Mouse (Mus musculus) naive thymus-derived CD4-positive, alpha-beta T cell, adult 2 months (primary cell): ENCODE results near the gene Pycr2.
"Not testable (repeated sequence)": the region's sequence is repeated elsewhere in the genome, so short reads cannot be mapped to it uniquely, and the experiment has no call there.

ENCODE experiments used
- DNase-seq: peaks from one replicate; pipeline ENCODE4 v3.0.0-alpha.2; 2011; ENCODE audit warnings: low read depth

The Pycr2 gene

DNA sequence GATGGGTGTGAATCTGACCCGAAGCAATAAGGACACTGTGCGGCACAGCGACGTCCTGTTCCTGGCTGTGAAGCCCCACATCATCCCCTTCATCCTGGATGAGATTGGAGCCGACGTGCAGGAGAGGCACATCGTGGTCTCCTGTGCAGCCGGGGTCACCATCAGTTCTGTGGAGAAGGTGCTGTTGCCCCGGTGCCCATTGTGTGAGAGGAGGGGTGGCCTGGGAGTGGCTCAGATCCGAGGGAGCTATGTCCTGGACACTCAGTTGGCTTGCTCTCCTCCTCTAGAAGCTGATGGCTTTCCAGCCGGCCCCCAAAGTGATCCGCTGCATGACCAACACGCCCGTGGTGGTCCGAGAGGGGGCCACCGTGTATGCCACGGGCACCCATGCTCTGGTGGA lies 1.8 kb downstream of the Pycr2 start:
- no peak for DNase-seq

- peak; percentile 48 for DNase-seq
These were observed 2.5 kb downstream of the Pycr2 start for GRCm38 (mm10) chr1:180906461-180907147.

DNA sequence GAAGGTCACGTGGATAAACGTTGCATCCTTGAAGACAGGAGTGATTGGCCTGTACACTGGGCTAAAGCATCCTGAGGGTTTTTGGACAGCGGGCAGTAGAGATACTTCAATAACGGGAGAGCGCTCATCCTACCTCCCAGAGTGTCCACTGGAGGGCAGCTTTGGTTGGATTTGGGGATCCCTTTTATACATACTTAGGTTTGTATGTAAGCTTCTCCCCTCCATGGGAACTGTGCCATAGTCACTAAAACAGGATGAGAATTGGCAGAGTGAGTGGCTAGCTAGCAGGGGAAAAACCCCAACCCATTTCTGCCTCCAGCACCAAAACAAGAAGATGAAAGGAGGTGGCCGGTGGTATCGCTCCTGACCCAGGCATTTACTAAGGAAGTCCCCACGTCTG lies 7.0 kb downstream of the Pycr2 start:
- no peak for DNase-seq

GRCm38 (mm10) chr1:180911653-180912287 lies 7.7 kb downstream of the Pycr2 start:
- peak; percentile 87 for DNase-seq

DNA sequence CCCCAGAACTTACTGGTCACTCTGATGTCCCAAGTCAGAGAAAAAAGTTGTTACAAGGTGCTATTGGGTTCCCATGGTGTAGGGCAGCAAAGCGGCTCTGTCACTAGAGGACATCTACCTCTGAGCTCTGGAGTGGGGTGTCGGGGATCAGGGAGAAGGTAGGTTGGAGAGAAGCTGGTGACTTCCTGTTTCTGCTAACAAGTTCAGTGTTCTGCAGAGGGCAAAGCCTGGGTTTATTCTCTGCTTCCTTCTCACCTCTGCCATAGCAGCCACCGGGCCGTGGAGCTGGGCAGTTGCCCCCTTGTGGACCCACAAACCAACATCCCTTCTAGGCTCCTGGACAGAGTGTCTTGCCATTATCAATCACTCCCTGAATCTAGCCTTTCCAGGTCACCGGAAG lies 8.7 kb downstream of the Pycr2 start:
- DNase-seq = peak; percentile 55

- no peak for DNase-seq
These were observed 9.7 kb downstream of the Pycr2 start for GRCm38 (mm10) chr1:180913797-180914196.

DNA sequence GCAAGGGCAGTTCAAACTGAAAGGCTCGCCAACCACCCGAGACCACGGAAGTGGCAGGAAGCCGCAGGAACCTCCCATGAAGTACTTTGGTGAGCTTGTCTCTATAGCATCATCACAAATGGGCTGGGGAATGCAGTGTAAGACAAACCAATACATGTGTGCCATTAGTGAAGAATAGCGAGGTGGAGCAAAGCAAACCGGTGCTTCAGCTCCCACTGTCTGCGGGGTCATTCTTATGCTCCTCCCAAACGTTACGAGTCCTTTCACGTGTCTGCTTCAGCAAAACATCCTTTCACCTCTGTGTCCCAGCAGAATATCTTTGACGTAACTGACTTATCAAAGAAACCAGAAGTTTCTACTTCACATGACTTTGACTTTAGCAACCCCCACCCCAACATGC lies 12.3 kb downstream of the Pycr2 start:
- peak; percentile 86 for DNase-seq

DNA sequence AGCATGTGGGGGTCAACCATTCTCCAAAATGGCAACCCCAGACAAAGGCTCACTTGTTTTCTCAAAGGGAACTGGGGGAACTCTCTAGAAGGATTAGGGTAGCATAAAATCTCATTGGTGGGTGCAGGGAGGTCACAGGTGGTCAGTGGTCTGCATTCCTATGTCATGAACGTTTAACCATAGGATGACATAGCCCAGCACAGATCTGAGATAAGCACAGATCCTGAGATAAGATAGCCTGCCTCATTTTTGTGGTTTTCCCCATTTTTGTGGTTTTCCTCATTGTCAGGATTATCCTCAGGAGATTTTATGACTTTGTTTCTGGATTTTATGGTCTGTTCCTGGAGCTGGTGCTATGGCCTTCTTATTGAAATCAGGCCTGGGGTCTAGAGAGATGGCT lies 13.0 kb downstream of the Pycr2 start:
- no peak for DNase-seq

DNA sequence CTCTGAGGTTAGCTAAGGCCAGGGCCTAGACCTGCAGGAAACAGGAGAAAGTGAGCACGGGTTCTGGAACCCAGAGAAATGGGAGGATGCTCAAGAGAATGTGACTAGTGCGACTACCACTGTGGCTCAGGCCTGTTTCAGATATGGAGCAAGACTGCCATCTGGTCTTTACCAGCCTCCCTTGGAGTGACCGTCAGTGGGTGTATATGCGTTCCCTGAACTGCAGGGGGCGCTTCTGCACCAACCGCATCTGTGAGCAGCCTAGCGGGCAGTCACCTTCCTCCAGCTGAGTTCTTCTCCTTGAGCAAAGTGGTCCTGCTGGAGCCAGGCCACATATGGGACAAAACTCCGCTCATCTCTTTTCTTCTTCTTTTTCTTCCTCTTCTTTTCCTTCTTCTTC lies 15.6 kb downstream of the Pycr2 start:
- DNase-seq = no peak

- DNase-seq = peak; percentile 71
These were observed 18.4 kb downstream of the Pycr2 start for GRCm38 (mm10) chr1:180922273-180923048.

- no peak for DNase-seq
These were observed 20.6 kb downstream of the Pycr2 start for GRCm38 (mm10) chr1:180924737-180925136.

DNA sequence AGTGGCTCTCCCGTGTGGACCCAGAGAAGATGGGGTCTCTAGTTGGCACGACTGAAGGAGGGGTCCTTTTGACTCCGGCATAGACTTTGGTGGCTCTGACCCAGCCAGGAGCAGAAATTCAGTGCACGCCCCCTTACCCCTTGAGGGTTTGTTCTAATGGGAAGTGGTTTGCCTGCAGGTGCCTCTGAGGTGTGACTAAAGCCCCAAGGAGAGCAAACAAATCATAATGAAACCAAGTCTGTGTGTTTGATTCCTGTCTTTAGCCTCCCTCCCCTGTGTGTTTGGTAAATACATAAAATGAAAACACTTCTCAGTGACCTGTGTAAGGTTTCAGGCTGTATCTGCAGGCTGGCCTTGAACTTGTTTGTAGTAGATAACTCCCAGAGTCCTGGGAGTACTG lies 22.2 kb downstream of the Pycr2 start:
- peak; percentile 49 for DNase-seq

DNA sequence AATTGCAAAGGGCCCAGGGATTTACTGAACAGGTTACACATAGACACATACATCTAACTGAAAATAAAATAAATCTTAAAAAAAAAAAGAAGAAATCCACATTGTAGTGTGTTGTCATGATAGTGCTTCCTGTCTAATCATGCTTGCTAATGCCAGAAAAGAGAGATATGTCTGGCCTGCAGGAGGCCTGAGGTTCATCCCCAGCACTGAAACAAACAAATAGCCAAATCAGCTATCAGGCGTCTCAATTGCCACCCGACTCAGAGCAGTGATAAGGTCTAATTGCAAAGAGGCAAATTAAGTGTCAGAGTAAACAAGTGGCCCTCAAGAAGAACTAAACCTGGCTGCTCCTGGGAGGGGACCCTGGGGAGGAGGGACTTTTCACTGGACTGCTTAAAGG lies 25.5 kb downstream of the Pycr2 start:
- DNase-seq = no peak

DNA sequence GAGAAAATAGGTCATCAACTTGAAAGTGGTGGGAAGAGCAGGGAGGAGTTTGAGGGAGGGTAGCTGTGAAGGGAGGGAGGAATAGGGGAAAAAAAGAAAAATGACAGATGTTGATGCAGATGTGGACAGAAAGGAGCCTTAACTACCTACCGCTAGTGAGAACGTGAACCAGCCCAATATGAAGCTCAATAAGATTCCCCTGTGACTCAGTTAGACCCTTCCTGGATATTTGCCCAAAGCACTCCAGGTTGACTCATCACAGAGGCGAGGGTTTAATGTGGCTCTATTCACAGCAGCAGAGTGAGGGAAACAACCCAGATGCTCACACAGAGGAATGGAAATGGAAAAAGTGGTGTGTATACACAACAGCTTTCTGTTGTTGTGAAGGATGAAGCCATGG lies 27.0 kb downstream of the Pycr2 start:
- DNase-seq = no peak

DNA sequence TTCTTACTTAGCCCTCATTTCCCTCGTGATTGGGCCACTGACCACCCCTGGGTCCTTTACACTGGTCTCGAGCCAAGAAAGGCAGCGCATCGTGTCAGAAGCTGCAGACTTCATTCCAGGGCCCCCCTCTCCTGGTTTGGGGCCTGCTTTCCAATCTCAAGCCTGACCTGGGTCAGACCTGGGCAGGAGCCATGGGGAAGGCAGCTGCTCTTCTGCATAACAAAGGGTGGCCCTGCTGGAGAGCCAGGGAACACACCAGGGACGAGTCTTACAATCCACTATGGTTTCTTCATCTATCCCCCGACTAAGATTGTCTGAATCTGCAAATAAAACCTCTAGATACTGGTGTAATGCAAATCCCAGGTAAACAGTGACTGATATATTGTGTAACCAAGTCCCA lies 29.6 kb downstream of the Pycr2 start:
- DNase-seq = no peak

DNA sequence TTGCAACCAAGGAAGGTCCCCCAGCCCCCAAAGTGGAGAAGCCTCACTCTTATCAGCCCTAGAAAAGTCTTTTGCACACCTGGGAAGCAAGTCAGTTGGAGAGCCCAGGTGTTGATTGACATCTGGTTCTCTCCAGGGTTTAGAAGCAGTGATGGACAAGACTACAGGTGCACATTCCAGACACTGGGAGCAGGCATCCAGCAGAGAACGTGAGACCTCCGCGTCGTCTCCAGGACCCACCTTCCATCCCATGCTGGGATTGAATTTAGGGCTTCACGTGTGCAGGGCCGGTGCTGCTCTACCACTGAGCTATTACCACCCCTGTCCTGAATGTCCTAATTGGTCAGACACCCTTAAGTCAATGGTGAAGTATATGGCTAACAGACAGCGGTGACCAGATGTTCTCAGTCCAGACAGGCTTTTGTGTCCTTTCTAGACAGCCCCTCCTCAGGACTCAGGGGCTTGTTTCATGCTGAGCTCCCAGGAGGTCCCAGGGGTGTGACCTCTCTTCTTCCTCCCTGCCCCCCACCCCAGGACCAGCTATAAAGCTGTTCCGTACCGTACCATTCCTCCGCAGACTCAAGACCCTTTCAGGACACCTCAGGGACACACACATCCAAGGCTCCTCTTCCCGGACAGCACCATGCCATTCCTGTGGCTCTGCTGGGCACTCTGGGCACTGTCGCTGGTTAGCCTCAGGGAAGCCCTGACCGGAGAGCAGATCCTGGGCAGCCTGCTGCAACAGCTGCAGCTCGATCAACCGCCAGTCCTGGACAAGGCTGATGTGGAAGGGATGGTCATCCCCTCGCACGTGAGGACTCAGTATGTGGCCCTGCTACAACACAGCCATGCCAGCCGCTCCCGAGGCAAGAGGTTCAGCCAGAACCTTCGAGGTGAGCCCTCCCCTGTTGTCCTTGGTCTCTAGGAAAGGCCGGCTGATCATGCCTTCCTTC lies 30.6 kb downstream of the Pycr2 start, which contains the start of gene Lefty1:
TSS of gene Lefty1 (plus strand) at position 556 of the 953 bp plus-strand sequence.
- no peak for DNase-seq

DNA sequence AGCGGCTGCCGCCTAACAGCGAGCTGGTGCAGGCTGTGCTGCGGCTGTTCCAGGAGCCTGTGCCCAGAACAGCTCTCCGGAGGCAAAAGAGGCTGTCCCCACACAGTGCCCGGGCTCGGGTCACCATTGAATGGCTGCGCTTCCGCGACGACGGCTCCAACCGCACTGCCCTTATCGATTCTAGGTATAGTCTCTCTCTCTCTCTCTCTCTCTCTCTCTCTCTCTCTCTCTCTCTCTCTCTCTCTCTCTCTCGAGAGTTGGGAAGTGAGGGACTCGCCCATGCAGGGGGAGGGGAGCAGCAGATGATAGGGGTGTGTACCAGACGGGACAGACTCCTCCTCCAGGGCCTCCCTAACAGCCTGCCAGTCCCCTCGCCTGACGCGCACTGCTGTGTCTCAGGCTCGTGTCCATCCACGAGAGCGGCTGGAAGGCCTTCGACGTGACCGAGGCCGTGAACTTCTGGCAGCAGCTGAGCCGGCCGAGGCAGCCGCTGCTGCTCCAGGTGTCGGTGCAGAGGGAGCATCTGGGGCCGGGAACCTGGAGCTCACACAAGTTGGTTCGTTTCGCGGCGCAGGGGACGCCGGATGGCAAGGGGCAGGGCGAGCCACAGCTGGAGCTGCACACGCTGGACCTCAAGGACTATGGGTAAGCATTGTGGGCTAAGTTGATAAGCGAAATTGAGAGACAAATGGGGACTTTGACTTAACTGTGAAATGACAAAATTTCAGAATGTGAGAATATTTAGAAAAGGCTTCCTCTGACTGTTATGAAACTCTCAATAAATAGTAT lies 32.7 kb downstream of the Pycr2 start:
- not testable (repeated sequence) for DNase-seq

DNA sequence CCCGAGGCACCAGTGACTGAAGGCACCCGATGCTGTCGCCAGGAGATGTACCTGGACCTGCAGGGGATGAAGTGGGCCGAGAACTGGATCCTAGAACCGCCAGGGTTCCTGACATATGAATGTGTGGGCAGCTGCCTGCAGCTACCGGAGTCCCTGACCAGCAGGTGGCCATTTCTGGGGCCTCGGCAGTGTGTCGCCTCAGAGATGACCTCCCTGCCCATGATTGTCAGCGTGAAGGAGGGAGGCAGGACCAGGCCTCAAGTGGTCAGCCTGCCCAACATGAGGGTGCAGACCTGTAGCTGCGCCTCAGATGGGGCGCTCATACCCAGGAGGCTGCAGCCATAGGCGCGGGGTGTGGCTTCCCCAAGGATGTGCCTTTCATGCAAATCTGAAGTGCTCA lies 33.5 kb downstream of the Pycr2 start:
- not testable (repeated sequence) for DNase-seq

GRCm38 (mm10) chr1:180938781-180939180 lies 34.7 kb downstream of the Pycr2 start:
- DNase-seq = peak; percentile 47

GRCm38 (mm10) chr1:180940776-180941460 lies 36.8 kb downstream of the Pycr2 start:
- peak; percentile 65 for DNase-seq
